Mouse (Mus musculus): ENCODE results near the gene Ddx55.
"Not testable (repeated sequence)": the region's sequence is repeated elsewhere in the genome, so short reads cannot be mapped to it uniquely, and the experiment has no call there.

Ddx55 gene

DNA sequence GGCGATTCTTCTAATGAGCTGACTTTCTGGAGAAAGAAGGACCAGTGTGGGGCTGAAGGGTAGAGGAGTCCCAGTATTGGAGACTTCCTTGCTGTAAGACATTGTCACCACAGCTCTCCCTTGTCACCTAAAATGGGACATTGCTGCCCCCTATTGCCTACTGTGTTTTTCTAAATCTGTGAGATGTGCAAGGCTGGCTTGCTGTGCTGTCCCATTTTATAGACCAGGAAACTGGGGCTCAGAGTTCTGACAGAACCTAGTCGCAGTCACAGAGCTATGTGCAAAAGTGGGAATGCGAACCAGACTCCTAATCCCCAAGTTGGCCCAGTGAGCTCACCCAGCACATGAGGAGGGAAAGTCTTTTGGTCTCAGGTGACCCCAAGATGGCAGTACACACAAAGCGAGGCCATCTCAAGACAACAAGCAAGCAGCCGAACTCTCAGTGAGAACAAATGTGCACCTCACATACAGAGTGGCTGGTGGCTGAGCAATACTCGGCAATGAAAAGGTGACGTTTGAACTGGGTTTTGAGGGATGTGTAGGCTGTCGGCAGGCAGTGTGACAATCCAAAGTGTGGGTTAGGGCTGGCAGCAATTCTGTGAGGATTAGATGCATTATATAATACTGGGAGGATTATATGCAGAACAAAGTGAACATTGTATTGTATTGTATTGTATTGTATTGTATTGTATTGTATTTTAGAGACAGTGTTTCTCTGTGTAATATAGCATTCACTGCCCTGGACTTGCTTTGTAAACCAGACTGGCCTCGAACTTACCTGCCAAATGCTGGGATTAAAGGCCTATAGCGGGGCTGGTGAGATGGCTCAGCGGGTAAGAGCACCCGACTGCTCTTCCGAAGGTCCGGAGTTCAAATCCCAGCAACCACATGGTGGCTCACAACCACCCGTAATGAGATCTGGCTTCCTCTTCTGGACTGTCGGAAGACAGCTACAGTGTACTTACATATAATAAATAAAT is 13.6 kb upstream of the Ddx55 start:
- peak; percentile 42 for DNase-seq (ENCODE audit: low spot score)

DNA sequence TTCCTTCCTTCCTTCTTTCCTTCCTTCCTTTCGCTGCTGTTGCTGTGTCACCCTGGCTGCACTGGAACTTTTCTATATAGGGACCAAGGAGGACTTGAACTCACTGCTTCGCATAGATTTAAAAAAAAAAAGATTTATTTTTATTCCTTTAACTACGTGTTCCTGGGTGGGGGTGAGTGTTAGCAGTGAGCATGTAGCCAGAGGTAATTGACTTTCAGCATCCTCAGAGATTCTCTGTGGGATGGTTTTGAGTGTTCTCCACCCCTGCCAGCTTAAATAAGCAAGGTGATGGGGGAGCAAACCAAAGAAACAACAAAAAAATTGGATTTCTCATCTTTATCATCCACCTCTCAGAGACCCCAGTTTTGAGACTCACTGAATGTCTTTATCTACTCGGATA is 12.8 kb upstream of the Ddx55 start:
- no peak for DNase-seq (ENCODE audit: low spot score)

DNA sequence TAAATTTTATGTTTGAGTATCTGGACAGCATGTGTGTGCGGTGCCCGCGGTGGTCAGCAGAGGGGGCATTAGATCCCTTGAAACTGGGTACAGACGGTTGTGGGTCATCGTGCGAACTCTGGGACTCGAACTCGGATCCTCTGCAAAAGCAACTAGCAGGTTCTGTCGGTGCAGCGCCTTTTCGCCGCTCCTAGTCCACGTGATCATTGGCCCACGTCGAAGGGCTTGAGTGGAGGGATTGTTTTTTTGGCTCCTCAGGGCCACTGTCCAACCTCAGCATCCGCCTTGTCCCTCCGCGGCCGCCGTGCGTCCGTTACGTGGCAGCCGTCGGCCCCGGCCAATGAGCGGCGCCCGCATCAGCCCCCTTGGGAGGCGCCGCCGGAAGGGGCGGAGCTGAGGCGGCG is 12.3 kb upstream of the Ddx55 start, which contains the start of gene Tmed2:
Gene Tmed2 (plus strand): TSS at position 313 of the 404 bp plus-strand sequence.
- DNase-seq (ENCODE audit: low spot score) = peak; percentile 89

DNA sequence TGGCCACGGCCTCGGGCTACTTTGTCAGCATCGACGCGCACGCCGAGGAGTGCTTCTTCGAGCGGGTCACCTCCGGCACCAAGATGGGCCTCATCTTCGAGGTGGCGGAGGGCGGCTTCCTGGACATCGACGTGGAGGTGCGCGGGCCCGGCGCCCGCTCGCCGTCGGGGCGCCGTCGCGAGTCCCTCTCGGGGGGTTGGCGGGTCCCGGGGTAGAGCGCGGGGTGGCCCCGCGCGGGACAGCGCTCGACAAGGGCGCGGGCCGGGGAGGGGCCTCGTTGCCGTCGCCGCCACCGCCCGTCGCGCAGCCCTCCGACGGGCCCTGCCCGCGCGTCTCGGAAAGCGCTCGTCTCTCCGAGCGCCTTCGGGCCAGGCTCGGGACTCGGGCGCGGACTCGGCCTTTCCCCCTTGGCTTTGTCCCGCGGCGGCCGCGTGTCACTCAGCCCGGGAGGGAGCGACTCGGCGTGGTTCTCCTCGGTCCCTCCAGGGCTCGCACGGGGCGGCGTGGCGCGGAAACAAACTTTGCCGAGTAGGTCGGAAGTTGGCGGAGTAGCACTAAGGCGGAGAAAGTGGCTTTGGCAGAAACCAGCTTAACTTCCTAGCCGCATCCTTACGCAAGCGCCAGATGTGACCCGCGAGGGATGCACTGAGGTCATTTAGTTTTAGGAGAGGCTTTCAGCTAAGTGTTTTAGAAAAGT is 11.6 kb upstream of the Ddx55 start:
- peak; percentile 55 for DNase-seq (ENCODE audit: low spot score)

DNA sequence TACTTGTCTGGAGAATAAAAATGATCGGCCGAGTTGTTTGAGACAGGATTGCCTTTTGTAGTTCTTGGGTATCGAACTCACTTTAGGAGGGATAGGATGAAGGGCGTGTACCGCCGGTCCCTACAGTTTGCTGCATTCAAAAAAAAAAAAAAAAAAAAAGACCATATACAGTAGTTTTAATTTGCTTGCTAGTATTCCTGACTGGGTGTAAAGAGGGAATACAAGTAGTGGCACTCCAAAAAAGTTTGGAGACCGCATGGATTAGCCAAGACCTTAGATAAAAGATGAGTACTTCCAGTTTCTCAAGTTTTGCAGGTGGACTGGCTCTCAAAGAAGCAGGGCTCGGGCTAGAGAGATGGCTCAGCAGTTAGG is 11.1 kb upstream of the Ddx55 start:
- no peak for DNase-seq (ENCODE audit: low spot score)

DNA sequence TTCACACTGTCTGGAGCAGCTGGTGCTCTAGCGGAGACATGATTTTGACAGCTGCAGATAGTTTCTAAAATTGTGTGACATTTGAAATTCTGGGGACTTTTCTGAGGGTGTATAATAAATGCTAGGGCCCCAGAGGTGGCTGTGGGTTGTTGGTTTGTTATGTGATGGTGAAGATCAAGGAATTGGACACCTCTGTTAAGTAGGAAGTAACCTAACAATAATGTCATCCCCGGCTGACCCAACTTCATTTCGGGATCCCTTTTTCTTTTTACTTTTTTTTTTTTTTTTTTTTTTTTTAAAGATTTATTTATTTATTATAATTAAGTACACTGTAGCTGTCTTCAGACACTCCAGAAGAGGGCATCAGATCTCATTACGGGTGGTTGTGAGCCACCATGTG is 1.9 kb upstream of the Ddx55 start:
- not testable (repeated sequence) for DNase-seq (ENCODE audit: low spot score)

DNA sequence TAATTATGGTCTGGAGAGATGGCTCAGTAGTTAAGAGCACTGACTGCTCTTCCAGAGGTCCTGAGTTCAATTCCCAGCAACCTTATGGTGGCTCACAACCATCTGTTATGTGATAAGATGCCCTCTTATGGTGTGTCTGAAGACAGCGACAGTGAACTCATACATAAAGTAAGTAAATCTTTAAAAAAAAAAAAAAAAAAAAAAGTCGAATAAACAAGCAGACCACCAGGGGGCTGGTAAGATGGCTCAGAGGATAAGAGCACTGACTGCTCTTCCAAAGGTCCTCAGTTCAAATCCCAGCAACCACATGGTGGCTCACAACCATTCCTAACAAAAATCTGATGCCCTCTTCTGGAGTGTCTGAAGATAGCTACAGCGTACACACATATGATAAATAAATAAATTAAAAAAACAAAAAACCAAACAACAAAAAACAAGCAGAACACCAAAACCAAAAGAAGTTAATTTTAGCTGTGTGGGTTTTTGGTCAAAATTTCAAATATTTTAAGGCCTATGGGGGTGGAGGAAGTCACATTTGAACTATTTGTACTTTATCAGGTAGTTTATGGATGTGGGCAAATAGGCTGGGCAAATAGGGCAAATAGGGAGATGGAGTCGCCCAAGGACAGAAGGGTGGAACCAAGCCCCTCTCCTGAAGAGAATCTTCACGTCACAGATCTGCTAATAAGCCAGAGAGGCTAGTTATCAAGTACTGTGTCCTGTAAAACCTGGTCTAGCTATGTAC is 1.1 kb upstream of the Ddx55 start:
- not testable (repeated sequence) for DNase-seq (ENCODE audit: low spot score)

DNA sequence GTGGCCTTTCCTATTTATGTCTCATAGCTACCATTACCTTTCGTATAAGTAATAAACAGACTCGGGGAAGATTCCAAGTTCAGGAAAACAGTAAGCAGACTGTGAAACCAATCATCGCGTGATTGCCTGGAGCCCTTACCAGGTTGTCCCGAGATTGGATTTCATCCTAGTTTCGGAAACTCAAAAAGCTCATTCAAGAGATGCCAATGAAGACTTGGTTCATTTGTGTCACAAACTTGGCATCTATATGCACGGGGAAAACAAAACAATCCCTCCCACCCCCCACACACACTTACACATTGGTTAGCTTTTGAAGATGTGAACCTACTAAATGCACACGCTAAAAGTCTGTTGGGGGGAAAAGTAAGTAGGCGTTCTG is 581 bp upstream of the Ddx55 start:
- peak; percentile 12 for DNase-seq (ENCODE audit: low spot score)

DNA sequence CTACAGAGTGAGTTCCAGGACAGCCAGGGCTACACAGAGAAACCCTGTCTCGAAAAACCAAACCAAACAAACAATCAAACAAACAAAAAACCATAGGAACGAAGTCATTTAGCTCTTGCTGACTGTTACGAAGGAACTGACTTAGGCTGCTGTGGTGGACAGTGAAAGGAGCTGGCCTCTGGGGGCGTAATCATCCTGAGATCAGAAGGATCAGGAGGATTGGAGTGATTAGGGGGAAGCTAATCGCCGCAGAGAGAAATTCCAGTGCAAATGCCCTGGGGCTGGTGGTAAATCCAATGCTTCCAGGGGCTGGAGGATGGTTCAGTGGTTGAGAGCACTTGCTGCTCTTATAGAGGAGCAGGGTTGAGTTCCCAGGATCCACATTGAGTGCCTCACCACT is 943 bp downstream of the Ddx55 start:
- DNase-seq (ENCODE audit: low spot score) = no peak

DNA sequence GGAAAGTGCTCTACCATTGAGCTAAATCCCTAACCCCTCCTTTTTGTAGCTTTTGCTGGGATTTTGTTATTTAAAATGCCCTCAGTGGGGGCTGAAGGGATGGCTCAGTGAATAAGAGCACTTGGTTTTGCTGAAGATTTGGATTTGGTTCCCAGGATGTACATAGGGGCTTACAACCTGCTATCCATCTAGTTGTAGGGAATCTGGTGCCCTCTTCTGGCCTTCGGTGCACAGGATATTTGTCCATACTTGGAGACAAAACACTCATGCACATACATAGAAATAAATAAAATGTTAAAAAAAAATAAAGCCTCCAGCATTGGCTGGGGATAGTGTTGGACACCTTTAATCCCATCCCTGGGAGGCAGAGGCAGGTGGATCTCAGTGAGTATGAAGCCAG is 2.5 kb downstream of the Ddx55 start:
- DNase-seq (ENCODE audit: low spot score) = no peak

DNA sequence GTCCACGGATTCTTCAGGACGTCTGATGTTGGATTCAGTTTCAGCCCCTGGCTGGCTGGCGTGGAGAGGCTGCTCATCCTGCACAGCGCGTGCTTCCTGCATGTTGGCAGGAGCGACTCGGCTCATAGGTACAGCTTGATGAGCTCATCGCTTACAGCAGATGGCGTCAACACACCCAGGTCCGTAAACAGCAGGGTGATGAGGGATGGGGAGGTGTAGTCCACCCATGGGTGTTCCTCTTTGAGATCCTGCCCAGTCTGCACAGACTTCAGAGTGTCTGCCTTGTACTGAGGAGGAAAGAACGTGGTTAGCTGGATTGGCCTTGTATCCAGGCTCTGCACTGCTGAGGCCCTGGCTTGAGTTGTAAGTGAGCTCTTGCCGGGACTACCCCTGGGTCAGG is 18.4 kb downstream of the Ddx55 start:
- DNase-seq (ENCODE audit: low spot score) = no peak

DNA sequence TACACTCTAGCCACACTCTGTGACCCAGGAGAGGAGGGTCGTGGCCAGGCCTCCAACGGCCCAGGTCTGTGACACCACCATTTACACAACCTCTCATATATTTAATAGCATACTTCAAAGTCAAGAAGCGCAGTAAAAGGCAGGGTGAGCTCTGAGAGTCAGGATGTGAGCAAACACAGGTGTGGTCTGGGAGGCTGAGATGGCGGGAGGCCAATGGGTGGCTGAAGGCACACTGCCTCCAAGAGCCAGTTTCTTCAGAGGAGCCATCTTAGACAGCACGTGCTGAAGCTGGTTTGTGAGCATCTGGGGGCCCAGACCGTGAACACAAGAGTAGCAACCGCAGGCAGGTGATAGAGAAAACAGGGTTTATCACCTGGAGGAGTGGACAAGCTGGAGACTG is 22.8 kb downstream of the Ddx55 start:
- no peak for DNase-seq (ENCODE audit: low spot score)

DNA sequence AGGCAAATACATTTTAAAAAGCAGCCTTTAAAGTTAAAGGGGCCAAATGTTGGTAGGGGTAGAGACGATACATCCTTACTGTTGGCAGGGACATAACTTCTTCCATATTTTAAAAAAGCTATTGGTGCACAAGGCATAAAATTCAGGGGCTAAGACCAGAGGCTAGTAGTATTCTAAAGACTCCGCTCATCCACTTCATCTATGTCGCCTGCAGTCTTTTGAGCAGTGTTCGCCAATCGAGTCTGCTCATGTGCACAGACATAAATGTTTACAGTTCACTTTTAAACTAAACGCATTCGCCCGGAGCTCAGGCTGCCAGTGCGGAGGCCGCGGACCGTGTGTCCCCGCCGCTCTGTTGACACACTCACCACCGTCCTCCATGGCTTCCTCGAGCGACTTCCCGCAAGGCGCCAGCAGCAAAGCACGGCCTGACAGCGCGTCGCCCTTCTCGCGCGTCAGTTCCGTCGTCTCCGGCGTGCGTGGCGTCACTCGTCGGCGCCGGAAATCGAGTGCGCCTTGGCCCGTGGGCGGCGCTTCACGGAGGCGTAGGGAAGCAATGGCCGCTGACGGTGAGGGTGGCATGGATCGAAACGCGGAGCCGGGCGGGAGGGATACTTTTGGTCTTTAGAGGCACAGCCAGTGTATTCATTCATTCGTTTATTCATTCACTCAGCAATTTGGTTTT is 26.1 kb downstream of the Ddx55 start, which contains the start of the genes Eif2b1 and Gtf2h3:
Gene Eif2b1 (minus strand): TSS at position 499 of the 685 bp plus-strand sequence.
Gene Gtf2h3 (plus strand): TSS at position 508 of the 685 bp plus-strand sequence.
- DNase-seq (ENCODE audit: low spot score) = peak; percentile 87

DNA sequence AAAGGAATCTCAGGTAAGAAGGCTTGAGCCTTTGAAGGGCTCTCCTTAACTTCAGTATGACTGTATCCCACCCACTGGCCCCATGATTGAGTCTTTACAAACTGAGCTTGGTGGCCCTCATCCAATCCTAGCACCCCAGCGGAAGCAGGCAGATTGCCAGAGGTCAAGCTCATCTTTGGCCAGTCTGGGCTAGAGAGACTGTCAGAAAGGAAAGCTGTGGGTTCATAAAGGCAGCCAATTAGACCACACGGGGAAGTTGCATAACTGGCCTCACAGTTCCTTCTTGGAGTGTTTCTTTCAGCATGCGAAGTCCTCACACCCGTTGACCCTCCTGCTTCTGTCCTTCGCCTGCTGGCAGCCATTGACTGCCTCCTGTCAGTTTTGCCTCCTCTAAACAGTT is 29.9 kb downstream of the Ddx55 start:
- DNase-seq (ENCODE audit: low spot score) = no peak

DNA sequence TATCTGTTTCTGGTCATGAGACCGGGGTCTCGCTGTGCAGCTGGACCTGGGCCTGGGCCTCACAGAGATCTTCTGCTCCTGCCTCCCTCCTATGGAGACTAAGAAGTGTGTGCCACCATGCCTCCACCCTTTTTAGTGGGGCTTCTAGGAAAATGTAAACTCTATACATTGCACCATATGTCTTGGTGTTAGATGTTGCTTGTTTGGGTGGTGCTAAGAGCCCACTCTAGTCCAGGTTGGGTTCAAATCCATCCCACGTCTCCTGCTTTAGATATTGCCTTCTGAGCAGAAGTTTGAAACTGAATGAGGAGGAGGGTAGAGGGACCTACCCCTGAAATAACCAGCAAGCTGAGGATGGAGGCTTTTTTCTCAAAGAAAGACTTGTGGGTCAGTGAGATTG is 40.1 kb downstream of the Ddx55 start:
- no peak for DNase-seq (ENCODE audit: low spot score)

DNA sequence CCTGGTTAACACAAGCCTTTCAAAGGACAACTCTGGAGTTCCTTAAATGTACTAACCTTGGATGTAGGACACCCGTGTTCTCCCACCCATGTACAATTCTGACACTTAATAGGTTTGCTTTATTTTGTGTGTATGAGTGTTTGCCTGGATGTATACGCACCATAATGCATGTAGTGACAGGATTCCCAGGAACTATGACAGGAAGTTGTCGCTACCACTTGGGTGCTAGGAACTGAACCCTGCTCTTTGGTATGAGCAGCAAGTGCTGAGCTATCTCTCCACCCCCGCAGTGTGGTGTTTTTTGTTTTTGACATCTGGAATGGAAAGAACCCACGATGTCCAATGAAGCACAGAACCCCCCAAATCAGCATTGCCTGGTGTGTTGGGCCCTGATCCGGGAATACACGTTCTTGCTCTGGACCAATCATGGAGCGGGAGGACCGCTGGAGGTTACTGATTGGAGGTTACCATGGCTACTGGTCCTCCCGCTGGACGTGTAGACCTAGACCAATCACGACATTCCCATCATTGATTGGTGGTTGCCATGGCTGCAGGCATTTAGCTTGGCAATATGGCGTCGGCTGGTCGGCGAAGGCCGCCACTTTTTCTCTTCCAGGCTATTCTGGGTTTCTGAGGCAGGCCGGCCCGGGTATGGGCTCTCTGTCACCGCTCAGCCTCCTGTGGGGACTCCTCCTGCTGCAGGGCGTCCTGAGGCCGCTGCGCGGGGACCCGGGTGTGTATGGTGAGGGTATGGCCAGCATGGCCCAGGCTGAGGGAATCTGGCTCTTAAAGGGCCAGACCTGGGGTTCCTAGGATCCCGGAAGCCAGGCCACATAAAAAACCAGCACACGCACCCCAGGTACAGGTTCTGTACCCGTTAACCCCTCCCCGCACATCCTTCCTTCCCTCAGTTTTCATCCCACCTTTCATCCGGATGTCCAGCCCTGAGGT is 45.8 kb downstream of the Ddx55 start:
- peak; percentile 88 for DNase-seq (ENCODE audit: low spot score)

DNA sequence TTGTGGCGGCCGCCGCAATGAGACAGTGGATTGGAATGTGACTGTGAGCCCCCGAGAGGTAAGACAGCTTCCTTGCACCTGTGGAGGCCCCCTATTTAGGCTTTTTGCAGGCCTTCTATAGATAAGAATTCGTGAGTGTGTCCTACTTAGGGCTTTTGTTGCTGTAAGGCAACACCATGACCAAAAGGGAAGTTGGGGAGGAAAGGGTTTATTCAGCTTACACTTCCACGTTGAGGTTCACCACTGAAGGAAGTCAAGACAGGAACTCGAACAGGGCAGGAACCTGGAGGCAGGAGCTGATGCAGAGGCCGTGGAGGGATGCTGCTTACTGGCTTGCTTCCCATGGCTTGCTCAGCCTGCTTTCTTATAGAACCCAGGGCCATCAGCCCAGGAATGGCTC is 47.1 kb downstream of the Ddx55 start:
- not testable (repeated sequence) for DNase-seq (ENCODE audit: low spot score)

DNA sequence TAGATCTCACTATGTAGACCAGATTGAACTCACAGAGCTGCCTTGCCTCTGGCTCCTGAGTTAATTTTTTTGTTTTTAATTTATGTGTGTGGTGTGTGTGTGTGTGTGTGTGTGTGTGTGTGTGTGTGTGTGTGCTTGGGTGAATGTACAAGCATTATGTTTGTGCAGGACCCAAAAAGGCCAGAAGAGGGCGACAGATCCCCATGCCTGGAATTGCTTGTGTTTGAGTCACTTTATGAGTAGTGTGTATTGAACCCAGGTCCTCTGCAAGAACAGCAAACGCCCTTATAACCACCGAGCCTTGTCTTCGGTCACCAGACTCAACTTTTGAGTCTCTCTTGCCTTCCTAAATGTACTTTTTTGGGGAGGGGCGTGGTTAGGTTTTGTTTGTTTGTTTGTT is 49.7 kb downstream of the Ddx55 start:
- DNase-seq (ENCODE audit: low spot score) = peak; percentile 28

DNA sequence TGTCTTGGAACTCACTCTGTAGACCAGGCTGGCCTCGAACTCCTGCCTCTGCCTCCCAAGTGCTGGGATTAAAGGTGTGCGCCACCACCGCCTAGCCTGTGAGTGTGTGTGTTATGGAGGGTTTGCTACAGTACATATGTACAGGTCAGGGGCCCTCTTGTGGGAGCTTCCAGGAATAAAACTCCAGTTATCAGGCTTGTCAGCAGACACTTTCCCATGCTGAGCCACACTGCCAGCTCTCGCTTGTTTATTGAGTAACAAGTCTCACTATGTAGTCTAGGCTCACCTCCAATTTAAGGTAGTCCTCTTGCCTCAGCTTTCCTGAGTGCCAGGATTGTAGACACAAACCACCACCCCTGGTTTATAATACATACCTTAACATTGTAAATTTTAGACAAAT is 51.6 kb downstream of the Ddx55 start:
- DNase-seq (ENCODE audit: low spot score) = no peak

DNA sequence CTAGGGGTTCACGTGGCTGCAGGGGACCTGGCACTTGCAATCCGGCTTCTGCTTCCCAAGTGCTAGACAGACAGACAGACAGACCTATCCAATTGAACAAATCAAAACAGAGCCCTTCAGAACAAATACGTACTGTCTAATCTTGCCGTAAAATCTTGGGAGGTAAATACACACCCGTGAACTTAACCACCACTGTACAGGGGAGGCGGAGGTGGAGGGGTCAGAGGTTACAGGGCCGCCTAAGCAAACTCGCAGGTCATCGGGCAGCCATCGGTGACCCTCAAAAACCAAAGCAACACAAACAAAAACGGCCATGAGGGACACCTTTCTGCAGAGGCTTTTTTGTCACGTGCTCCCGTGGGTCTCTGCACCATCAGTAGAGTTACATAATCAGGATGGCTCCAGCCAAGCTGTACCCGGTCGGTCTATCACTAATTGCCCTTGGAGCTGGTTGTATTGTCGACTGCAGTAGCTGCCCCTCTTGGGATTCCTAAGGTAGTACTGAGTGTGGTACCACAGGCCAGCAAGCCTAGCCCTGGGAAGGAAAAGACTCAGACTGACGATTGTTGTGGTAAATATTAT is 52.5 kb downstream of the Ddx55 start:
- DNase-seq (ENCODE audit: low spot score) = no peak
